Mouse (Mus musculus): ENCODE results near the gene Hoxd4.

DNA sequence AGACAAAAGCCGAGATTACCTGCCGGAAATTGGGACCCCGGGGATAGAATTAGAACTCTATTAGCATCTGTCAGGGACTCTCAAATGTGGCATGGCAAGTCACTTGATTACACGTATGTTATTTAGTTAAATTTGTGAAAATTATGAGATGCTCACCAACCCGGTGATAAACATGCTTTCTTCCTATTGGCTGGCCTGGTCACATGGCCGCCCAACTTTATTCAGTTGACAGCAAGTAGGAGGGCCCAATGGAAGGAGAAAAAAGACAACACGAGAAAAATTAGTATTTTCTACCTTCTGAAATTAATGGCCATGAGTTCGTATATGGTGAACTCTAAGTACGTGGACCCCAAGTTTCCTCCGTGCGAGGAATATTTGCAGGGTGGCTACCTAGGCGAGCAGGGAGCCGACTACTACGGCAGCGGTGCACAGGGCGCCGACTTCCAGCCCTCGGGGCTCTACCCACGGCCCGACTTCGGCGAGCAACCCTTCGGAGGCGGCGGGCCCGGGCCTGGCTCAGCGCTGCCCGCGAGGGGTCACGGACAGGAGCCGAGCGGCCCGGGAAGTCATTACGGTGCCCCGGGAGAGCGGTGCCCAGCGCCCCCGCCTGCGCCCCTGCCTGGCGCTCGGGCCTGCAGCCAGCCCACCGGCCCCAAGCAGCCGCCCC lies 15.4 kb downstream of the Hoxd4 start:
- TF ChIP-seq TAL1 (IDR thresholded peaks at IDR 0.05; ENCODE audit: low read length) (no peak), GATA1 (IDR thresholded peaks at IDR 0.05; ENCODE audit: low read length) (no peak)
